Mouse (Mus musculus) hindbrain, postnatal 0 days (tissue): ENCODE results near the gene Traf7. TPM values are rescaled to one million over a fixed set of nuclear protein-coding genes. Genes with fewer than 3 reads are reported as not detected.

Experiments
- ATAC-seq: fragments of 200-750 bp; cut with Nextera tagmentation; 2 replicates; pipeline ENCODE4 v1.8.0; 2017; ENCODE audit warnings: mild to moderate bottlenecking, moderate TSS enrichment, moderate library complexity
- DNase-seq: peaks from one replicate; pipeline ENCODE4 v3.0.0-alpha.2; 2015; ENCODE audit warnings: low spot score
- H3K27ac ChIP-seq: fragments of 300-500 bp; sonication (generic); 2 replicates; pipeline ENCODE4 v1.5.1; 2014; ENCODE audit warnings: mild to moderate bottlenecking
- H3K27me3 ChIP-seq: fragments of 300-500 bp; sonication (generic); 2 replicates; pipeline ENCODE4 v1.6.1; 2014; ENCODE audit warnings: low read length, mixed read lengths; ENCODE audit not compliant: insufficient read depth
- H3K36me3 ChIP-seq: fragments of 300-500 bp; sonication (generic); 2 replicates; pipeline ENCODE4 v1.6.1; 2014; ENCODE audit warnings: low read length, mixed read lengths; ENCODE audit not compliant: insufficient read depth
- H3K4me1 ChIP-seq: fragments of 300-500 bp; sonication (generic); 2 replicates; pipeline ENCODE4 v1.6.1; 2014; ENCODE audit warnings: antibody characterized with exemption, low read length, mixed read lengths; ENCODE audit not compliant: insufficient read depth
- H3K4me2 ChIP-seq: fragments of 300-500 bp; sonication (generic); 2 replicates; pipeline ENCODE4 v1.6.1; 2014; ENCODE audit warnings: low read depth, mild to moderate bottlenecking, low read length, moderate library complexity, mixed read lengths
- H3K4me3 ChIP-seq: fragments of 300-500 bp; sonication (generic); 2 replicates; pipeline ENCODE4 v1.5.1; 2014; ENCODE audit warnings: low read length
- H3K9ac ChIP-seq: fragments of 300-500 bp; sonication (generic); replicated peaks from 2 replicates; pipeline ENCODE4 v1.6.1; 2014; ENCODE audit warnings: mild to moderate bottlenecking, low read length, moderate library complexity, mixed read lengths
- H3K9me3 ChIP-seq: fragments of 300-500 bp; sonication (generic); 2 replicates; pipeline ENCODE4 v1.6.1; 2016; ENCODE audit warnings: low read length, mixed read lengths
- CTCF ChIP-seq: IDR thresholded peaks from 2 replicates; pipeline ENCODE4 v1.5.1; 2016; ENCODE audit warnings: antibody characterized with exemption, control low read depth, low read depth
- WGBS: fragments of 180-500 bp; shearing (Covaris S2); extraction: QIAGEN DNeasy Blood & Tissue Kit; methylation state at CpG from one replicate; pipeline ENCODE4 v1.1.7; 2014; 5-methylcytosine and 5-hydroxymethylcytosine counted together
- polyA plus RNA-seq: library from polyadenylated mRNA; unstranded; fragments of >200 nt; fragmentation: Nextera tagmentation; extraction: Ambion mirVana; gene quantifications from 2 replicates; pipeline ENCODE4 v1.2.1, GENCODE M21; 2015
- total RNA-seq: library from RNA; depleted of rRNA; stranded (reverse); fragments of >200 nt; gene quantifications from 2 replicates; pipeline ENCODE4 v1.2.3, GENCODE M21; 2014

The Traf7 gene
- total and polyA plus RNA-seq, 2 experiments from 2014 or later = 64.0 to 165 TPM

DNA sequence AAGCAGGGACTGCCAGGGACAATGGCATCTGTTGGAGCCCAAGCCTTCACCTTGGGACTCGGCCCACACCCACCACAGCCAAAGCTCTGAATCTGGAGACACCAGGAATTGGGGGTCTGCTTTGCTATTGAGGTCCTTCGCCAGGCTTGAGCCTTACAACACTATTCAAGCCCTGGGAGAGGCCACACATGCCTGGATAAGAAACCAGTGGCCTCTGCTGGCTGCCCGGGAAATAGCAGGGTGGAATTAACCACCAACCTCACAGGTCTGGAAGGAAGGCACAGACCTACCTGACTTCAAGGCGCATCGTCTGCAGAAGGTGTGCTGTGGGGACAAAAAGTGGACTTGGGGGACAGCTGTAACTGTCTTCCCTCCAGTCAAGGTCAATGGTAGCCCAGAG, 14.1 kb downstream of the Traf7 start:
- Histone ChIP-seq H3K27ac (no peak overlapping the region), H3K4me2 (no peak overlapping the region)

DNA sequence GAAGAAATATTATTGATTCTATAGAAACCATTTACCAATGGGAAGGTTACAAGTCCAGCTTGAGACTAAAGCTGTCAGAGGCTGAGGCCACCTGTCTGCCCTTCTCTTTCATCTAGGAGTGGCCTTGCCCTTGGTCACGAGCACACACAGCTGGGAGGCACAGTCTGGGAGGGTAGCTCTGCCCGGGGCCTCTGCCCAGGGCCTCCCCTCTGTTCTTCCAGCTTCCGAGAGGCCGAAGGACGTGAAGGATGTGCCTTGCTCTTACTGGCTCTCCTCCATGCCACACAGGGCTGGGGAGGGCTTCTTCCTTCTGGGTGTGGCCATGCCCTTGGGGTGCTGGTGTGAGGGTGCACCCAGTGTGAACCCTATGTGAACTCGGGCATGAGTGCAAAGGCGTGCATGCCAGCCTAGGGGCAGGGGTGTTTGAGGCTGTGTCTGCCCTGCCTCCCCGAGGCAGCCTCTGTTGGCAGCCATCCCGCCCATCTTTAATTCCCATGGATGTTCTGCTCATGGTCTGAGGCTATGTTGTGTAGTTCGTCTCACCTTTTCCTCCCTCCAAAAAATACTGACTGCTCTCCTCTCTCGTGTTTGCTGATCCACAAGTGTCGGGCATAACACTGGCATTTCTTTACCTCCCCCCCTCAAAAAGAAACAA, 19.8 kb downstream of the Traf7 start:
- DNase-seq = no peak
- Histone ChIP-seq H3K27ac (peak overlapping the region; percentile 12; the same call in 1 of the 2 replicates), H3K27me3 (no peaks in the 10 kb centered on the region), H3K4me2 (no peak overlapping the region), H3K4me1 (0 out of 2 replicates have a peak, but pooled peaks cover 2% of the 10 kb centered on the region), H3K9ac (no peak overlapping the region), H3K9me3 (no peaks in the 10 kb centered on the region), H3K4me3 (no peak overlapping the region), H3K36me3 (peaks cover 54% of the 10 kb centered on the region)
- TF ChIP-seq CTCF = no peak
- no peak for ATAC-seq
- WGBS = 69% methylated on average over 12 of the region's 12 CpGs

More for the DNA sequence above, 14.1 kb downstream of the Traf7 start:
- no peaks in the 10 kb centered on the region for H3K4me1 ChIP-seq
- peak; percentile 78 for DNase-seq
- no peak overlapping the region for H3K4me3 ChIP-seq
- no peaks in the 10 kb centered on the region for H3K9me3 ChIP-seq
- H3K9ac ChIP-seq = no peak overlapping the region
- WGBS = 57% methylated on average over 5 of the region's 5 CpGs
- no peaks in the 10 kb centered on the region for H3K27me3 ChIP-seq
- peak; percentile 85 for TF ChIP-seq CTCF
- peak; percentile 77 for ATAC-seq
- peaks cover 73% of the 10 kb centered on the region for H3K36me3 ChIP-seq

DNA sequence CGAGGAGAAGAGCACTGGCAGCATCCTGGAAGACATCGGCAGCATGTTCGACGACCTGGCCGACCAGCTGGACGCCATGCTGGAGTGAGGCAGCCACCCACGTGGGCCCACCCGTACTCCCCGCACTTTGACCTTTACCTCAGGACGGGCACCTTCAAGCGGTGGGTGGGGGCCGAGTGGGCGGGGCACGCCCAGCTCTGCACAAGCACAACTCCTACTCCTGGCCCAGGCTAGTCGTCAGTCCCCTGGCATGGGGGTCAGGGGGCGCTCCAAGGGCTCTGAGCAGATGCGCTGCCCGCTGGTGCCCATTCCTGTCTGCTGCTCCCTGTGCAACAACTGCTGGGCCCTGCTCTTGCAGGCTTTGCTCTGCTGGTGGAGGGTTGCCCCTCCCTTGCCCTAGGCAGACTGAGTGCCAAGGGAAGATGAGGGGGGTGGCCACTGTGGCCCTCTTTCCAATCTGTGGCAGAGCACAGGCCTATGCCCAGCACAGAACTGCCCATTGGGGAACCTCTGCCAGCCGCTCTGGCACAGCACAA, 20.5 kb downstream of the Traf7 start:
- DNase-seq = no peak
- peak; percentile 16; the same call in 1 of the 2 replicates for ATAC-seq
- Histone ChIP-seq H3K4me3 (no peak overlapping the region), H3K4me2 (no peak overlapping the region), H3K9ac (no peak overlapping the region), H3K27me3 (no peaks in the 10 kb centered on the region), H3K27ac (peak overlapping the region; percentile 67; the same call in 1 of the 2 replicates), H3K36me3 (peaks cover 60% of the 10 kb centered on the region), H3K4me1 (0 out of 2 replicates have a peak, but pooled peaks cover 2% of the 10 kb centered on the region), H3K9me3 (no peaks in the 10 kb centered on the region)
- 44% methylated on average over 15 of the region's 19 CpGs for WGBS
- no peak for TF ChIP-seq CTCF

DNA sequence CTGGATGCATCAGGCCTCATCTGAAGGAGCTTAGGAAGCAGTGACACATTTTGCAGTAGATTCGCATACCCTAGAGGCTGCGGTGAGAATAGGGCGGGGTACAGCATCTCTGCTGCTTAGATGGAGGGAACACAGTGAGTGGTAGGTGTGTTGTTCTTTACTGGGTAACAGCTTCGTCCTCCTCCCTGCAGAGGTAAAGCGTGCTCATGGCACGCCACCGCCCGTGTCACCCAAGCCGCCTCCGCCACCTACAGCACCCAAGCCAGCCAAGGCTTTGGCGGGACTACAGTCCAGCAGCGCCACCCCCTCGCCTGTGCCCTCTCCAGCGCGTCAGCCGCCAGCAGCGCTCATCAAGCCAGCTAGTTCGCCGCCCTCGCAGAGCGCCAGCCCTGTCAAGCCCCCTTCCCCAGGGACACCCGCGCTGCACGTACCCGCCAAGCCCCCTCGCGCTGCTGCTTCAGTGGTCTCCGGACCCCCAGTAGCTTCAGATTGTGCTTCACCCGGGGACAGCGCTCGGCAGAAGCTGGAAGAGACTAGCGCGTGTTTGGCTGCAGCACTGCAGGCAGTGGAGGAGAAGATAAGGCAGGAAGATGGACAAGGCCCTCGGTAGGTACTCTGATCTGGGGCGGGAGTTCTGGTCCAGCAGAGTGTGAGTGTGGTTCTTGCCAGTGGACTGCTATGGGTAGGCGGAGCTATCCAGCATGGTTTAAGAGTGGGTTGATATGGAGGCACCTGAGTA, 21.2 kb downstream of the Traf7 start:
- TF ChIP-seq CTCF = no peak
- Histone ChIP-seq H3K36me3 (peaks cover 60% of the 10 kb centered on the region), H3K4me1 (0 out of 2 replicates have a peak, but pooled peaks cover 2% of the 10 kb centered on the region), H3K9ac (peak overlapping the region; percentile 21; the same call in 1 of the 2 replicates), H3K27ac (peak overlapping the region; percentile 67), H3K4me2 (0 out of 2 replicates have a peak overlapping the region, but pooled peaks have one; percentile 6), H3K4me3 (no peak overlapping the region), H3K9me3 (no peaks in the 10 kb centered on the region), H3K27me3 (no peaks in the 10 kb centered on the region)
- peak; percentile 33 for ATAC-seq
- peak; percentile 59 for DNase-seq
- WGBS = 34% methylated on average over 36 of the region's 36 CpGs

DNA sequence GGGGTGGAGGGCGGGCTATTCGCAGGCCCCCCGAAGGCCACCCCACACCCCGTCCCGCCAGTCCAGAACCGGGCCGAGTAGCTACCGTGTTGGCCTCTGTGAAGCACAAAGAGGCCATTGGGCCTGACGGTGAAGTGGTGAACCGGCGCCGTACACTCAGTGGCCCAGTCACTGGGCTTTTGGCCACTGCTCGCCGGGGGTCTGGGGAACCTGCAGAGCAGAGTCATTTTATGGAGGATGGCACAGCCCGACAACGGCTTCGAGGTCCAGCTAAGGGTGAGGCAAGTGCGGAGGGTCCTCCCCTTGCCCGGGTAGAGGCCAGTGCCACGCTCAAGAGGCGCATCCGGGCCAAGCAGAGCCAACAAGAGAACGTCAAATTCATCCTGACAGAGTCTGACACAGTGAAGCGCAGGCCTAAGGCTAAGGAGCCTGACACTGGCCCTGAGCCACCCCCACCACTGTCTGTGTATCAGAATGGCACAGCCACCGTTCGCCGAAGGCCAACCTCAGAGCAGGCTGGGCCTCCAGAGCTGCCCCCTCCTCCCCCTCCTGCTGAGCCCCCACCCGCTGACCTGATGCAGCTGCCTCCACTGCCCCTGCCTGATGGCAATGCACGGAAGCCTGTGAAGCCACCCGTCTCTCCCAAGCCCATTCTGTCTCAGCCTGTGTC, 22.3 kb downstream of the Traf7 start:
- peak overlapping the region; percentile 21; the same call in 1 of the 2 replicates for H3K9ac ChIP-seq
- H3K4me3 ChIP-seq = no peak overlapping the region
- H3K4me2 ChIP-seq = no peak overlapping the region
- no peaks in the 10 kb centered on the region for H3K27me3 ChIP-seq
- no peak for ATAC-seq
- 78% methylated on average over 30 of the region's 30 CpGs for WGBS
- peak overlapping the region; percentile 67 for H3K27ac ChIP-seq
- 0 out of 2 replicates have a peak, but pooled peaks cover 2% of the 10 kb centered on the region for H3K4me1 ChIP-seq
- no peaks in the 10 kb centered on the region for H3K9me3 ChIP-seq
- no peak for TF ChIP-seq CTCF
- no peak for DNase-seq
- peaks cover 60% of the 10 kb centered on the region for H3K36me3 ChIP-seq

DNA sequence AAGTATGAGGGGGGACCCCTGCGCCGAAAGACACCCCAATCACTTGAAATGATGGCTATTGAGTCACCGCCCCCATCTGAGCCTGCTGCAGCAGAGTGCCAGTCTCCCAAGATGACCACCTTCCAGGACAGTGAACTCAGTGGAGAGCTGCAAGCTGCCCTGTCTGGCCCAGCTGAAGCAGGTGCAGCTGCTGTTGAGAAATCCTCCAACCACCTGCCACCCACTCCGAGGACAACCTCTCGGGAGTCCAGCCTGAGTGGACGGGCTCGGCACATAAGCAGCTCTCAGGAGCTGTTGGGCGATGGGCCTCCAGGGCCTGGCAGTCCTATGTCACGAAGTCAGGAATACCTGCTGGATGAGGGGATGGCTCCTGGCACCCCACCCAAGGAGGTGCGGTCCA, 23.7 kb downstream of the Traf7 start:
- 90% methylated on average over 10 of the region's 10 CpGs for WGBS
- Histone ChIP-seq H3K4me3 (no peak overlapping the region), H3K9me3 (no peaks in the 10 kb centered on the region), H3K36me3 (peaks cover 60% of the 10 kb centered on the region), H3K9ac (no peak overlapping the region), H3K27ac (no peak overlapping the region), H3K4me2 (no peak overlapping the region), H3K27me3 (no peaks in the 10 kb centered on the region), H3K4me1 (0 out of 2 replicates have a peak, but pooled peaks cover 2% of the 10 kb centered on the region)
- ATAC-seq (no peak), DNase-seq (no peak)
- no peak for TF ChIP-seq CTCF
